Mouse (Mus musculus) lung, adult 10 weeks (tissue): ENCODE data around the gene C1qtnf6. TPM values are rescaled to one million over a fixed set of nuclear protein-coding genes. Genes with fewer than 3 reads are reported as not detected.

Experiments
- polyA plus RNA-seq: library from polyadenylated mRNA; stranded (reverse); fragments of 350-450 nt; fragmentation: Illumina TruSeq; extraction: RNeasy Lipid Tissue Mini Kit (QIAGEN cat#74804); gene quantifications from one replicate; pipeline ENCODE4 v1.2.3, GENCODE M21; 2014; ENCODE audit warnings: low read depth, low replicate concordance; ENCODE audit not compliant: insufficient read depth

Gene C1qtnf6
- polyA plus RNA-seq, result 6.8 TPM

DNA sequence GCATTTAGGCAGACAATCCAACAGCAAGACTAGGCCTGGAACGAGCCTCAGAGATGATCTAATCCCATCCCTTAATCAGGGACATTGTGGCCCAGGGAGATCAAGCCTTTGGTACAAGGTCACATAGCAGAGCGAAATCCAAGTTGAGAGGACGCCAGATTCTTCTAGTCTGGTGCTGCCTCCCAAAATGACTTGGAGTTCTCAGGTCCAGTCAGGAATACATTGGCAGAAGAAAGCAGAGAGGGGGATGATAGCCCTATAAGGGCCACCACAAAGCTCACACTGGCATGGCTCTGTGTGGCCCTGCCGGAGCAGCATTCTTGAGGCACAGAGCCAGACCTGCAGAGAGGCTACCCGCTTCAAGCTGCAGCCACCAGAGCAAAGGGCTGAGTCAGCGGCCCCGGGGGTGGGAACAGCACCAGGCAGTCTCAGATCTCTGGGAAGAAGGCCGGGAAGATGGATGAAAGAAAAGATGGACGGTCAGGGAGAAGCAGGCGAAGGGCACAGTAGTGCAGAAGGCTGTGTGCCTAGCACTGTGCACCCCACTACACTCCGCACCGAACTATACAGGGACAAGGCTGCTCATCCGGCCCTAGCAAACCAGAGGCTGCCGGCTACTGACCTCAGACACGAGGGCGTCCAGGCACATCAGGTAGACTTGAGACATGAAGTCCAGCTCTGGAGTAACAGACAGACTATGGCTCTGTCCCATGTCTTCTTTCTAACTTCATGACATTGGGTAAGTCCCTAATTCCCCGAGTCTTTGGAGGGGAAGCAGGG lies at the start of gene C1qtnf6:
TSS of gene C1qtnf6 (minus strand) at position 746 of the 780 bp plus-strand sequence.

DNA sequence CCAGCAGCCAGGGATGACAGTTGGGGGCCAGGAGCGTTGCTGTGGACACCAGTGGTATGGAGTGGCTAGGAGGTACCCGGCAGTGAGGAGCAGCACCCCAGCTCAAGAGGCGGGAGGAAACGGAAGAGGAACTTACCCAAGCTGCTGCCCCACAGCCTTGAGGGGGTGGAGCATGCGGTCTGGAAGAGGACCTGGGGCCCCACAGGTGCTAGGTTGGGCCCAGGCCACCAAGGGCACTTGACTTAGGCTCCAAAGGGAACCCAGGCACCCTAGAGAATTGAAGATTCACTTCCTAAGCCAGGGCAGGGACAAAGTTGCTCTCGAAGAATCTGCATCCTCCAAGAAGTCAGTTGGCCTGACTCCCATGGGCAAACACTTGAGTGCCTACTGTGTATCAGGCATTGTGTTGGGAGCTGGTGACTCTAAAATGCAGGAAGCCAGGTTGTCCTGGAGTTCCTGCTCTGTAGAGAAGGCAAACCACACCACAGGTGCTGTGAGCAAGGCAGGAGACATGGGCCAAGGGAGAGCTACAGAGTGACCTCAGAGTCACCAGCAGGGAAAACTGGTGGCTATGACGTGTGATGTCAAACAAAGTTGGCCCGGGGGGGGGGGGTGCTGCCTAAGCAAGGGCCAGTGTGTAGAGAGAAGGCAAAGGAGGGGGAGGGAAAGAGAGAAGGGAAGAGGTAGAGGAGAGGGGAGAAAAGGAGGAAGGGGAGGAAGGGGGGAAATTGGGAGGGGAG lies 41.6 kb upstream of the C1qtnf6 start, which contains the start of gene Rac2:
TSS of gene Rac2 (minus strand) at position 126 of the 740 bp plus-strand sequence.

DNA sequence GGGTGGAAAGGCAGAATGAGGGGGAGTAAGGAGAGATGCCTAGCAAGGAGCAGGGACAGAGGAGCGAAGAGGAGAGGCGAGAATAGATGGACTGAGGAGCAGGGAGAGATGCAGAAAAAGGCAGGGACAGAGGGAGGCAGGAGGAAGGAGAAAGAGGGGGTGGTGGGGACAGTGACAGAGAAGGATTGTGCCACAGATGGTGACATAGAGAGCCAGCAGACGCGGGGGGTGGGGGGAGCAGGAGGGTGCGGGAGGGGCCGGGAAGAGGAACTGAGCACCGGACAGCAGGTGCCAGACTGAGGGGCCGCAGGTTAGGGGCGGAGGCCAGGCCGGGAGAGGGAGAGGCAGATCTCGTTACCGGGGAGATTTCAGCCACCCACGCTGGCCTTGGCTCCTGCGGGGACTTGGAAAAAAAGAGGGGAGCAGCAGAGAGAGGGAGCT lies 13.4 kb upstream of the C1qtnf6 start, which contains the start of gene Sstr3:
TSS of gene Sstr3 (minus strand) at position 125 of the 441 bp plus-strand sequence.

DNA sequence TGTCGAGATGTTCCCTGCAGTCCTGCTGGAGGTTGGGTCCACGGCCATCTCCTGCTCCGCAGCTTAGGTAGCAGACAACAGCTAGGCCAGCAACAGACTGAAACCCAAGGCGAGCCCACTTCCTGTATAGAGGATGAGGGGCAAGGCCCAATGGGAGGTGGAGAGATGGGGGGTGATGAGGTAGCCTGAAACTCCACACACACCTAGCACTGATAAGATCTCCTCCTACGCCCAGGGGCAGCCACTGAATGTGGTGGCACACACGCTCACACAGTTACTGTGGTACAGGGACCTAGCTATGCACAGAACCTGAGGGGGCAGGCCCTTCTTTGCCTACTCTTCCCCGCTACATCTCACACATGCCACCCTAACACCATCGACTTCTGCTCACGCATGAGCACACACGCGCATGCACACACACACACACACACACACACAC lies 36.2 kb downstream of the C1qtnf6 start, which contains the start of gene Il2rb:
TSS of gene Il2rb (minus strand) at position 304 of the 439 bp plus-strand sequence.

Other genes starting within 250 kb of the C1qtnf6 start
- 3.3 TPM for gene Csf2rb2, start 225.7 kb downstream of the C1qtnf6 start, polyA plus RNA-seq
- 9.1 TPM for gene Csf2rb, start 205.7 kb downstream of the C1qtnf6 start, polyA plus RNA-seq
- not detected for gene Tex33, start 135.5 kb downstream of the C1qtnf6 start, polyA plus RNA-seq
- gene Tst, start 125.5 kb downstream of the C1qtnf6 start, polyA plus RNA-seq, result 119 TPM
- 47.8 TPM for gene Mpst, start 125.0 kb downstream of the C1qtnf6 start, polyA plus RNA-seq
- 21.8 TPM for gene Kctd17, start 102.9 kb downstream of the C1qtnf6 start, polyA plus RNA-seq
- gene Tmprss6, start 62.8 kb downstream of the C1qtnf6 start, polyA plus RNA-seq, result 0.14 TPM
- 6.5 TPM for gene Il2rb, start 36.1 kb downstream of the C1qtnf6 start, polyA plus RNA-seq
- not detected for gene Sstr3, start 13.3 kb upstream of the C1qtnf6 start, polyA plus RNA-seq
- gene Rac2, start 41.4 kb upstream of the C1qtnf6 start, polyA plus RNA-seq, result 38.9 TPM
- 21.0 TPM for gene Cyth4, start 65.6 kb upstream of the C1qtnf6 start, polyA plus RNA-seq
- gene Elfn2, start 187.4 kb upstream of the C1qtnf6 start, polyA plus RNA-seq, result not detected
- gene Mfng, start 242.1 kb upstream of the C1qtnf6 start, polyA plus RNA-seq, result 33.1 TPM